ENCODE assay signal across 29 mouse cellular contexts in the genomic region with DNA sequence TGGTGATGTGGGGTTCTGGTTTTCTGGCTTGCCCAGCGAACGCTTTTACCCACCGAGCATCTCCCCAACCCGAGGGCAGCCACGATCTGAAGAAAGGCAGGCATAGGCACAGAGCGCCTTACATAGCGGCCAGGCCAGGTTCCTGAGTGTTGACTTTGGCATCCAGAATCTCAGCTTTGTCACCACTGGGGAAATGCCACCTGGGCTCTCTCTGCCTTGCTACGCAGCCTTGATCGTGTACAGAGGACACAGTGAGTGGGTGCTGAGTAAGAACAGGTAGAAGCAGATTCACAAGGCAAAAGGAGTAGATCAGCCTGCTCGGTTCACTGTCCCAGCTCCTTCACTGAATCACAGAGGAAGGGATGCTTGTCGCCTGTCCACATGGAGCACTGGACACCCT. TPM values are rescaled to one million over a fixed set of nuclear protein-coding genes. Genes with fewer than 3 reads are reported as not detected.
DNase-seq lines count a peak whose midpoint lies in the region; ATAC-seq and TF ChIP-seq lines count a peak whose summit lies in the region.
"Had no signal": no experiment of that assay in that cellular context is flagged by ENCODE, and none has a peak within 500 bp of the region (broad histone marks: within the 10 kb centered on the region; RNA-seq: fewer than 3 reads in every experiment).

No protein-coding gene starts in this region.

- H3K4me1 ChIP-seq in lung, embryonic 14.5 days (ENCODE audit: insufficient read depth): peaks cover 30% of the 10 kb centered on the region
- H3K4me1 ChIP-seq in lung, postnatal 0 days (ENCODE audit: insufficient read depth, low read depth, low read length): peaks cover 8% of the 10 kb centered on the region; the same call in 1 of the 2 replicates
- peaks cover 4% of the 10 kb centered on the region for H3K4me1 ChIP-seq in lung, adult 2 months (ENCODE audit: control insufficient read depth, insufficient read depth, low read length)
- H3K4me1 ChIP-seq in limb, embryonic 12.5 days (replicated peaks): peaks cover 61% of the 10 kb centered on the region
- H3K4me1 ChIP-seq in midbrain, embryonic 11.5 days (ENCODE audit: control insufficient read depth, insufficient read depth, low read length): no peaks in the 10 kb centered on the region

- no peak overlapping the region; the same call in 1 of the 2 replicates for H3K27ac ChIP-seq in lung, embryonic 14.5 days (ENCODE audit: low read depth)
- H3K27ac ChIP-seq in lung, postnatal 0 days (ENCODE audit: low read length): no peak overlapping the region
- H3K27ac ChIP-seq in limb, embryonic 12.5 days: peak overlapping the region; percentile 12; the same call in 1 of the 2 replicates
- H3K27ac ChIP-seq in midbrain, embryonic 11.5 days (ENCODE audit: low read depth, low read length): no peak overlapping the region
- H3K27ac ChIP-seq: forebrain, embryonic 10.5 days; forebrain, embryonic 13.5 days; heart, embryonic 13.5 days; hindbrain, embryonic 14.5 days; hindbrain, postnatal 0 days had no signal

- TF ChIP-seq EP300 in lung, postnatal 0 days (IDR thresholded peaks at IDR 0.05): no peak

- TF ChIP-seq CTCF in lung, embryonic 14.5 days (IDR thresholded peaks at IDR 0.05; ENCODE audit: low read depth): no peak
- TF ChIP-seq CTCF in lung, postnatal 0 days (IDR thresholded peaks at IDR 0.05): no peak
- TF ChIP-seq CTCF in lung, adult 2 months (IDR thresholded peaks at IDR 0.05; ENCODE audit: insufficient read depth, low read length): no peak

- no peak overlapping the region for H3K4me2 ChIP-seq in lung, embryonic 14.5 days
- H3K4me2 ChIP-seq in lung, postnatal 0 days (replicated peaks; ENCODE audit: low read depth, low read length): no peak overlapping the region
- no peak overlapping the region for H3K4me2 ChIP-seq in limb, embryonic 12.5 days
- no peak overlapping the region for H3K4me2 ChIP-seq in midbrain, embryonic 11.5 days
- H3K4me2 ChIP-seq: embryonic facial prominence, embryonic 12.5 days; forebrain, embryonic 13.5 days; heart, embryonic 13.5 days; hindbrain, embryonic 14.5 days had no signal

- peaks cover 9% of the 10 kb centered on the region for H3K36me3 ChIP-seq in lung, embryonic 14.5 days (ENCODE audit: insufficient read depth)
- no peaks in the 10 kb centered on the region for H3K36me3 ChIP-seq in lung, postnatal 0 days (ENCODE audit: insufficient read depth, low read length)
- no peaks in the 10 kb centered on the region for H3K36me3 ChIP-seq in limb, embryonic 12.5 days
- H3K36me3 ChIP-seq in midbrain, embryonic 11.5 days (ENCODE audit: control insufficient read depth, insufficient read depth, low read length): no peaks in the 10 kb centered on the region
- H3K36me3 ChIP-seq: embryonic facial prominence, embryonic 12.5 days; forebrain, embryonic 10.5 days; heart, embryonic 13.5 days had no signal

- no peak; the same call in 1 of the 2 replicates for ATAC-seq in lung, embryonic 14.5 days (ENCODE audit: insufficient read depth)
- ATAC-seq in lung, postnatal 0 days: peak; percentile 55
- no peak for ATAC-seq in limb, embryonic 12.5 days (ENCODE audit: insufficient number of reproducible peaks, insufficient read depth, low FRiP score, low TSS enrichment, low read depth)
- ATAC-seq in midbrain, embryonic 11.5 days (ENCODE audit: low FRiP score): no peak
- ATAC-seq: activated CD4-positive, CD25-positive, alpha-beta regulatory T cell, adult 4 months; forebrain, embryonic 13.5 days; forebrain, embryonic 16.5 days; hindbrain, postnatal 0 days had no signal

- no peak overlapping the region for H3K9ac ChIP-seq in lung, embryonic 14.5 days
- H3K9ac ChIP-seq in lung, postnatal 0 days (replicated peaks; ENCODE audit: low read depth): no peak overlapping the region
- no peak overlapping the region for H3K9ac ChIP-seq in limb, embryonic 12.5 days (replicated peaks)
- no peak overlapping the region for H3K9ac ChIP-seq in midbrain, embryonic 11.5 days (ENCODE audit: low read length)
- H3K9ac ChIP-seq: embryonic facial prominence, embryonic 12.5 days; forebrain, embryonic 13.5 days; heart, embryonic 13.5 days; hindbrain, embryonic 14.5 days had no signal

- no peak for TF ChIP-seq POLR2A in lung, adult 2 months (IDR thresholded peaks at IDR 0.05; ENCODE audit: borderline replicate concordance, extremely low read depth, low read depth, low read length)

- peak; percentile 52 for DNase-seq in lung, embryonic 14.5 days
- DNase-seq in lung, postnatal 4 days: no peak
- DNase-seq in lung, postnatal 0 days (ENCODE audit: low spot score): peak; percentile 62
- no peak for DNase-seq in lung, adult 2 months
- peak; percentile 31 for DNase-seq in lung, postnatal 36 days
- no peak for DNase-seq in midbrain, embryonic 11.5 days (ENCODE audit: low spot score, missing footprints)
- no peak for DNase-seq in kidney, adult 9 months
- DNase-seq: adrenal gland, adult 8-10 months; adrenal gland, postnatal 25 days; cerebellum, adult 11-12 months; cerebellum, adult 9-10 months; cerebellum, postnatal 14 days; gastrocnemius, postnatal 10 days; heart, adult 18-20 months; heart, postnatal 14 days; heart, postnatal 4 days had no signal

- no peak overlapping the region for H3K4me3 ChIP-seq in lung, embryonic 14.5 days (ENCODE audit: low read depth, low read length)
- no peak overlapping the region for H3K4me3 ChIP-seq in lung, postnatal 0 days (ENCODE audit: low read depth, low read length)
- H3K4me3 ChIP-seq in lung, adult 2 months (replicated peaks; ENCODE audit: extremely low read depth, low read depth, low read length): no peak overlapping the region
- H3K4me3 ChIP-seq in limb, embryonic 12.5 days (replicated peaks): no peak overlapping the region
- no peak overlapping the region for H3K4me3 ChIP-seq in midbrain, embryonic 11.5 days (ENCODE audit: low read depth, low read length)
- H3K4me3 ChIP-seq: embryonic facial prominence, embryonic 12.5 days; erythroblast, embryonic 14.5 days; forebrain, embryonic 10.5 days; forebrain, embryonic 13.5 days; heart, embryonic 13.5 days had no signal

- no peaks in the 10 kb centered on the region for H3K9me3 ChIP-seq in lung, embryonic 14.5 days (ENCODE audit: low read depth, low read length)
- H3K9me3 ChIP-seq in lung, postnatal 0 days (ENCODE audit: low read length): no peaks in the 10 kb centered on the region
- no peaks in the 10 kb centered on the region for H3K9me3 ChIP-seq in limb, embryonic 12.5 days
- H3K9me3 ChIP-seq in midbrain, embryonic 11.5 days (ENCODE audit: control insufficient read depth, low read length): no peaks in the 10 kb centered on the region
- H3K9me3 ChIP-seq: embryonic facial prominence, embryonic 12.5 days; forebrain, embryonic 10.5 days; forebrain, embryonic 13.5 days; heart, embryonic 13.5 days had no signal

- WGBS in lung, embryonic 14.5 days: 71% methylated on average over 11 of the region's 11 CpGs
- WGBS in lung, postnatal 0 days: 61% methylated on average over 11 of the region's 11 CpGs
- WGBS in lung, adult 2 months: 62% methylated on average over 11 of the region's 11 CpGs
- WGBS in limb, embryonic 12.5 days: 93% methylated on average over 11 of the region's 11 CpGs
- WGBS in midbrain, embryonic 11.5 days: 92% methylated on average over 11 of the region's 11 CpGs

- no peaks in the 10 kb centered on the region for H3K27me3 ChIP-seq in lung, embryonic 14.5 days (ENCODE audit: insufficient read depth, low read length)
- no peaks in the 10 kb centered on the region for H3K27me3 ChIP-seq in lung, postnatal 0 days (replicated peaks; ENCODE audit: insufficient read depth, low read length)
- H3K27me3 ChIP-seq in limb, embryonic 12.5 days: no peaks in the 10 kb centered on the region
- no peaks in the 10 kb centered on the region for H3K27me3 ChIP-seq in midbrain, embryonic 11.5 days (ENCODE audit: control insufficient read depth, insufficient read depth, low read length)
- H3K27me3 ChIP-seq: embryonic facial prominence, embryonic 12.5 days; forebrain, embryonic 13.5 days; heart, embryonic 13.5 days had no signal

RNA-seq across cellular contexts. Expression of gene Kank4, which starts 15.6 kb away (rescaled TPM):
- polyA plus RNA-seq in lung, embryonic 14.5 days (2014; fragmentation: Nextera tagmentation; extraction: Ambion mirVana): 5.9 and 6.7 TPM in 2 replicates
- polyA plus RNA-seq in lung, postnatal 0 days (2015; fragmentation: Nextera tagmentation; extraction: Ambion mirVana): 0.98 and 1.3 TPM in 2 replicates
- polyA plus RNA-seq in lung, adult 2 months (2012; rRNA removed): 6.9 and 9.3 TPM in 2 replicates
- polyA plus RNA-seq in limb, embryonic 12.5 days (2016; fragmentation: Nextera tagmentation; extraction: Ambion mirVana): 2.0 and 2.3 TPM in 2 replicates
- 0.92 and 0.98 TPM in 2 replicates for polyA plus RNA-seq in midbrain, embryonic 11.5 days (2014; fragmentation: Nextera tagmentation; extraction: Ambion mirVana)
- polyA plus RNA-seq: activated CD4-positive, CD25-positive, alpha-beta regulatory T cell, adult 4 months; erythroblast, embryonic 14.5 days had no signal

RNA-seq across cellular contexts. Expression of gene I0C0044D17Rik, which starts 21.9 kb away (rescaled TPM):
- not detected in 2 replicates for polyA plus RNA-seq in lung, embryonic 14.5 days (2014; fragmentation: Nextera tagmentation; extraction: Ambion mirVana)
- polyA plus RNA-seq in lung, postnatal 0 days (2015; fragmentation: Nextera tagmentation; extraction: Ambion mirVana): not detected in 2 replicates
- polyA plus RNA-seq in lung, adult 2 months (2012; rRNA removed): not detected in 2 replicates
- not detected in 2 replicates for polyA plus RNA-seq in limb, embryonic 12.5 days (2016; fragmentation: Nextera tagmentation; extraction: Ambion mirVana)
- not detected in 2 replicates for polyA plus RNA-seq in midbrain, embryonic 11.5 days (2014; fragmentation: Nextera tagmentation; extraction: Ambion mirVana)
- polyA plus RNA-seq: activated CD4-positive, CD25-positive, alpha-beta regulatory T cell, adult 4 months; brain, embryonic 14.5 days; embryonic facial prominence, embryonic 12.5 days; erythroblast, embryonic 14.5 days; forebrain, embryonic 10.5 days; forebrain, embryonic 13.5 days; forebrain, embryonic 16.5 days; heart, embryonic 13.5 days; heart, embryonic 16.5 days; hindbrain, embryonic 11.5 days; hindbrain, embryonic 14.5 days; hindbrain, postnatal 0 days had no signal

Comparison
In these comparisons a context has a peak if more than half of its experiments do, and no peak if none do; other contexts are left out.
1. DNase-seq: peak in lung, embryonic 14.5 days (single experiment), lung, postnatal 0 days (single experiment) and lung, postnatal 36 days (single experiment); none in lung, postnatal 4 days (0 of 2), lung, adult 2 months (single experiment), midbrain, embryonic 11.5 days (single experiment) and kidney, adult 9 months (single experiment).